Mouse (Mus musculus) liver, embryonic 13.5 days (tissue): ENCODE data around the gene Srd5a1. TPM values are rescaled to one million over a fixed set of nuclear protein-coding genes. Genes with fewer than 3 reads are reported as not detected.

Source experiments
- ATAC-seq: fragments of 200-750 bp; cut with Nextera tagmentation; 2 replicates; pipeline ENCODE4 v1.8.0; 2017; ENCODE audit warnings: low read depth, mild to moderate bottlenecking, moderate number of reproducible peaks, moderate library complexity
- DNase-seq: peaks from one replicate; pipeline ENCODE4 v3.0.0; 2022
- H3K27ac ChIP-seq: fragments of 300-500 bp; sonication (generic); 2 replicates; pipeline ENCODE4 v1.5.1; 2015; ENCODE audit warnings: moderate library complexity, mild to moderate bottlenecking, inconsistent platforms
- H3K27me3 ChIP-seq: fragments of 300-500 bp; sonication (generic); 2 replicates; pipeline ENCODE4 v1.6.1; 2015; ENCODE audit warnings: mild to moderate bottlenecking, inconsistent platforms
- H3K36me3 ChIP-seq: fragments of 300-500 bp; sonication (generic); 2 replicates; pipeline ENCODE4 v1.6.1; 2015; ENCODE audit warnings: mild to moderate bottlenecking, inconsistent platforms
- H3K4me1 ChIP-seq: fragments of 300-500 bp; sonication (generic); replicated peaks from 2 replicates; pipeline ENCODE4 v1.6.1; 2015; ENCODE audit warnings: inconsistent platforms
- H3K4me2 ChIP-seq: fragments of 300-500 bp; sonication (generic); 2 replicates; pipeline ENCODE4 v1.6.1; 2015; ENCODE audit warnings: inconsistent platforms, mild to moderate bottlenecking, moderate library complexity
- H3K4me3 ChIP-seq: fragments of 300-500 bp; sonication (generic); replicated peaks from 2 replicates; pipeline ENCODE4 v1.5.1; 2015; ENCODE audit warnings: mild to moderate bottlenecking, inconsistent platforms
- H3K9ac ChIP-seq: fragments of 300-500 bp; sonication (generic); 2 replicates; pipeline ENCODE4 v1.6.1; 2015; ENCODE audit warnings: mild to moderate bottlenecking, inconsistent platforms
- H3K9me3 ChIP-seq: fragments of 300-500 bp; sonication (generic); replicated peaks from 2 replicates; pipeline ENCODE4 v1.6.1; 2016; ENCODE audit warnings: inconsistent platforms
- WGBS: fragments of 180-500 bp; shearing (Covaris S2); methylation state at CpG from one replicate; pipeline ENCODE4 v1.1.7; 2015; ENCODE audit not compliant: insufficient replicate concordance; 5-methylcytosine and 5-hydroxymethylcytosine counted together
- polyA plus RNA-seq: library from polyadenylated mRNA; unstranded; fragments of >200 nt; fragmentation: Nextera tagmentation; extraction: Ambion mirVana; gene quantifications from 2 replicates; pipeline ENCODE4 v1.2.1, GENCODE M21; 2015

Srd5a1 gene
- polyA plus RNA-seq, 1 experiment from 2014 or later, result 4.7 TPM

GRCm38 (mm10) chr13:69528531-69528930 is 82.7 kb downstream of the Srd5a1 start:
- Histone ChIP-seq H3K27me3 (no peaks in the 10 kb centered on the region), H3K36me3 (peaks cover 23% of the 10 kb centered on the region), H3K4me3 (no peak overlapping the region), H3K4me1 (peaks cover 91% of the 10 kb centered on the region), H3K9ac (0 out of 2 replicates have a peak overlapping the region, but pooled peaks have one; percentile 3), H3K4me2 (no peak overlapping the region), H3K9me3 (no peaks in the 10 kb centered on the region), H3K27ac (no peak overlapping the region)
- DNase-seq (no peak), ATAC-seq (no peak)
- WGBS, result 67% methylated on average over 7 of the region's 7 CpGs

- WGBS, result 75% methylated on average over 4 of the region's 4 CpGs
- peaks cover 19% of the 10 kb centered on the region for H3K36me3 ChIP-seq
- no peaks in the 10 kb centered on the region for H3K9me3 ChIP-seq
- no peak overlapping the region for H3K4me3 ChIP-seq
- no peak for DNase-seq
- peak overlapping the region; percentile 47 for H3K4me2 ChIP-seq
- peak; percentile 58 for ATAC-seq
- H3K27ac ChIP-seq, result peak overlapping the region; percentile 54
- H3K27me3 ChIP-seq, result no peaks in the 10 kb centered on the region
- 0 out of 2 replicates have a peak overlapping the region, but pooled peaks have one; percentile 5 for H3K9ac ChIP-seq
- peaks cover 96% of the 10 kb centered on the region for H3K4me1 ChIP-seq
These were observed 85.4 kb downstream of the Srd5a1 start for GRCm38 (mm10) chr13:69525867-69526266.

GRCm38 (mm10) chr13:69524158-69524530 is 87.1 kb downstream of the Srd5a1 start:
- DNase-seq (no peak), ATAC-seq (no peak)
- Histone ChIP-seq H3K4me2 (no peak overlapping the region), H3K27me3 (no peaks in the 10 kb centered on the region), H3K4me3 (no peak overlapping the region), H3K27ac (peak overlapping the region; percentile 73; the same call in 1 of the 2 replicates), H3K36me3 (0 out of 2 replicates have a peak, but pooled peaks cover 6% of the 10 kb centered on the region), H3K9ac (no peak overlapping the region), H3K4me1 (peaks cover 84% of the 10 kb centered on the region), H3K9me3 (no peaks in the 10 kb centered on the region)
- WGBS, result 74% methylated on average over 2 of the region's 2 CpGs

Other genes with a start within 250 kb of the Srd5a1 start
- 136 and 159 TPM in 2 replicates for gene Nsun2, start 77.7 kb downstream of the Srd5a1 start, polyA plus RNA-seq
- gene Tent4a, start 76.8 kb downstream of the Srd5a1 start, polyA plus RNA-seq, result 1.9 and 2.1 TPM in 2 replicates
- 0.05 and 0.13 TPM in 2 replicates for gene Ube2ql1, start 128.4 kb upstream of the Srd5a1 start, polyA plus RNA-seq
- 58.4 and 63.8 TPM in 2 replicates for gene Med10, start 191.0 kb upstream of the Srd5a1 start, polyA plus RNA-seq